Mouse (Mus musculus) layer of hippocampus, postnatal 14 days (tissue): ENCODE results near the gene Gtf2f2. TPM values are rescaled to one million over a fixed set of nuclear protein-coding genes. Genes with fewer than 3 reads are reported as not detected.
"Not testable (repeated sequence)": the region's sequence is repeated elsewhere in the genome, so short reads cannot be mapped to it uniquely, and the experiment has no call there.

Experiments
- DNase-seq, 2 experiments: peaks; one replicate each; pipeline ENCODE4 v3.0.0; 2021 to 2022; ENCODE audit warnings: low spot score in 2 of 2, mixed read lengths in 1 of 2
- total RNA-seq, 2 experiments: library from RNA; stranded (reverse); gene quantifications; 2 replicates each; pipeline ENCODE4 v1.2.3; 2021

Gene Gtf2f2
- total RNA-seq, 2 experiments from 2014 or later, result 21.1 to 22.5 TPM

- DNase-seq, result no peak
Observed at GRCm38 (mm10) chr14:75869769-75870363, 140.8 kb downstream of the Gtf2f2 start.

GRCm38 (mm10) chr14:75868028-75868427 lies 142.6 kb downstream of the Gtf2f2 start:
- not testable (repeated sequence) for DNase-seq

DNA sequence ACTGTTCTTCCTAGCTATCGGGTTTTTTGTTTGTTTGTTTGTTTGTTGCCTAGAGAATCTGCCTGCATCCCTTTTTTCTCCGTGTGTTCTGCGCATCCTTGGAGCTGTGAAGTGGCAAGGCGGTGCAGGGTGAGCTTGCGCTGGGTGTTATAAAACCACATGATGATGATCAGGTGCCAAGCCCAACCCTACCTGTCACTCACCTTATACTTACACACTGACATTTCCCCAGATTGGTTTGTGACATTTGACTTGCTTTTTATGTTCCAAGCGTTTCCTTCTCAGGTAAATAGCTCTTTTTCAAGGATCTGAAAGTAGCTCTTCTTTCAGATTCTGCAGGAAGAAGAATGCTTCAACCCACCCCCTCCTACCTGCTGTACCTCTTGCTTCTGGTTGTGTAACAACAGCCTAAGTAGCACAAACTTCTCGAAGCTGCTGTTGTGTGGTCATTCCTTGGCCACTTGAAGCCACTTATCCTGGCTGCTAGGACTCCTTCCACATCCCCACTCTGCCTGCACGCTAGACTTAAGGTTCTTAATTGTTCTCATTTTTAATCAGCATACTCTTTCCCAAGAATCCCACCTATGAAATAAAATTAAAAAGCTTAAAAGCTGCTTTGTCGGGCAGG lies 143.8 kb downstream of the Gtf2f2 start:
- DNase-seq, result no peak

DNA sequence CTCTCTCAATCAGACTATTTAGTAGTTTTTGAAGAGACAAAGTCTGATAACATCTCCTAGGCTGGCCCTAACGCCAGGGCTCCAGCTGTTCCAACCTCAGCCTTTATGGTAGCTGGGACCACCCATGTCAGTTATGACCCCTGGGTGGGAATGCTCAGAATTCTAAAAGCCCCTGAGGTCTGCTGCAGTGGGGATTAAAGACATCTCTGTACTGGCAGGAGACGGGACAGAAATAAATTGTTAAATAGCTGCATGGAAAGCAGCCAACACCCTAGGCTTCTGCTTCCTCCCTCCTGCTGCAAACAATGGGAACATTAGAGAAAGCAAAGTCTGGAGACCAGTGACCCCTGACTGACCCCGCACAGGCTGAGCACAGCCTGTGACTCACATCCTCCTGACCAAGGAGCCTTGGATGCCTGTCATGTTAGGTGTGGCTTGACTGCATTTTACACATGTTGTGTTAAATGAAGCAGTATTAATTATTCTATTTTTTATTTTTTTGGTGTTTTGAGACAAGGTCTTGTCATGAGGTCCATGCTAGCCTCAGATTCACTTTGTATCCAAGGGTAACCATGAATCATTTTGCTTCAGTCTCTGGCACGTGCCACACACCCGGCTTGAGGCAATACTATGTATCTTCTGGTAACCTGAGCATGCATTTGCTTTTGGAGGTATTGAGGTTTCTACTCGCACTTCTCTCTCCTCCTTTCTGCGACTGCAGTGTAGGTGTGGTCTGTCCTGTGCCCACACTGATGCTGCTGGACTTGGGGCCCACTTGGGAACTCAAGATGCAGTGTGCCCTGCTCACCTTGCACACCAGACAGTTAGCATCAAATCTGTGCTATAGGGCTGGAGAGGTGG lies 146.9 kb downstream of the Gtf2f2 start:
- DNase-seq, result no peak

DNA sequence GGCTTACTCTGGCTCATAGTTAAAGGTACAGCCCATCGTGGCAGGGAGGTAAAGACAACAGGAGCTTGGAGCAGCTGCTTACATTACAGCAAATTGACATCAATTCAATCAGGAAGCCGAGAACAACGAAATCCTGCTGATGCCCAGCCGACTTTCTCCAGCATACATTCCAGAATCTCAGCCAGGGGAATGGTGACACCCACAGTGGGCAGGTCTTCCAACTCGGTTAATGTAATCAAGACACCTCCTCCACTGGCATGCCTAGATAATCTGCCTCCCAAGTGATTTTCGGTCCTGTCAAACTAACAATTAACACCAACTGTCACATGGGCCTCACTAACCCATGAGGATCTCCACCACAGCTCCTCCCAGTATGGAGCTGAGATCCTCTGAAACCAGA lies 148.0 kb downstream of the Gtf2f2 start:
- DNase-seq, result no peak

- DNase-seq, result no peak
Observed at GRCm38 (mm10) chr14:75859619-75860018, 151.0 kb downstream of the Gtf2f2 start.

- no peak for DNase-seq
Observed at GRCm38 (mm10) chr14:75858181-75858580, 152.5 kb downstream of the Gtf2f2 start.

GRCm38 (mm10) chr14:75855263-75855992 lies 155.2 kb downstream of the Gtf2f2 start:
- DNase-seq, result no peak

- no peak for DNase-seq
Observed at GRCm38 (mm10) chr14:75852016-75852415, 158.6 kb downstream of the Gtf2f2 start.

DNA sequence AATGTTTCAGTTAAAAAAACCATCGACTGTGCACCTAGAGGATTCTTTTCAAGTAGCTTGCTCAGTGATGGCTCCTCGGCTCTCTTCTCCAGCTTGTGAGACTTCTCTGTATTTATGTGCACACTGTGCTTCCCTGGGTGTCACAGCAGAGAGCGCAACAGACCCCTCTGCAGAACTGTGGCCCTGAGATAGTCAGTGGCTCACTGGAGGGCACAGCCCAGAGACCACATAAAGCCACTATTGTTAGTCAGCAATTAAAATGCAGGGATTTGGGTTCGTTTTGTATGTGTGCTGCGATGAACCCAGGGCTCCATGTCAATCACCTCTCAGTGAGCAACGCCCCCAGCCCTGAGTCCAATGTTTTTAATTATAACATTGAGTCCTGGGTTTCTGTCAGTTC lies 159.8 kb downstream of the Gtf2f2 start:
- DNase-seq, result no peak

DNA sequence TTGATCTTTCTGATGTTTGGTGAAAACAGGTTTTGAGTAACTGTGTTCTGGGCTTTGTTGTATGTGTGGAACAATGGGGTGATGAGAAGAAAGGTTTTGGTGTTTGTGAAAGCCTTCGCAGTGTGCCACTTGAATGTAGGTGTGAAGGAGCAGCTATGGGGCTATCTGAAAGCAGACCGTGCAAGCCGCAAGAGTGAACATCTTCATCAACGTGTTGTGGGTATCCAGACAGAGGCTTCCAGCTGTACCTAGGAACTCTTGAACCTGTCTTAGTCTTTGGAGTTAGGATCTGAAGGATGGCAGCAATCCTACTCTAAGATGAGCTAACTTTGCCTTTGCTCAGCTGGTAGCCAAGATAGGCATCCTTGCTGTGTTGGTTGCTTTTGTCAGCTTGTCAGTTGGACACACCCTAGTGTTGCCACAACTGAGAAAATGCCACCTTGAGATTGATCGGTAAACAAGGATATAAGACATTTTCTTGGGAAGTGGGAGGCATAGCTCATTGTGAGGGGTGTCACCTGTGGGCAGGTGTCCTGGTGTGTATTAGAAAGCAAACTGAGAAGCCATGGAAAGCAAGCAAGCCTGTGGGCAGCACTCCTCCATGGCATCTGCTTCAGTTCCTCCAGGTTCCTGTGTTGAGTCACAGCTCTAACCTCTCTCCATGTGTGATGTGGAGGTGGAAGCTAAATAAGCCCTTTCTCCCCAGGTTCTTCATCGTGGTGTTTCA lies 160.7 kb downstream of the Gtf2f2 start:
- no peak for DNase-seq

DNA sequence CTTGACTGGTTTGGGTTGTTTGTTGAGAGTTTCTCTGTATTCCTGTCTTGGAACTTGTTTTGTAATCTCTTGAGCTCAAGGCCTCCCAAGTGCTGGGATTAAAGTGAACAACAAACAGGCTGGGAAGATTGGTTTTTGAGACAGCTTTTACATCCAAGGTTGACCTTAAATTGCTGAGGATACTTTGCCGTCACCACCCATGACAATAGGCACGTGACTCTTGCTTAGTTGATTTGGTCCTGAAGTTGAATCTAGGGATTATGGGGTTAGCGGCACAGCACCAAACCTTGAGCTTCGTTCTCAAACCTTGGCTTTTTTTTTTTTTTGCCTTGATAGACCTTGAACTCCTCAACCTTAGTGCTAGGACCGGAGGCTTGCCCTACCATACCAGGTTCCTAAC lies 161.4 kb downstream of the Gtf2f2 start:
- DNase-seq, result no peak

GRCm38 (mm10) chr14:75848482-75848881 lies 162.2 kb downstream of the Gtf2f2 start:
- DNase-seq, result no peak

- no peak for DNase-seq
Observed at GRCm38 (mm10) chr14:75847669-75848068, 163.0 kb downstream of the Gtf2f2 start.

Other genes starting within 250 kb of the Gtf2f2 start
- 10 to 100 TPM; 10.5 to 15.2 TPM for gene Slc25a30, start 223.8 kb downstream of the Gtf2f2 start, total RNA-seq
- 1,000 to 10,000 TPM; 1,171 to 1,217 TPM for gene Tpt1, start 165.8 kb downstream of the Gtf2f2 start, total RNA-seq
- 10 to 100 TPM; 39.6 to 40.3 TPM for gene Kctd4, start 55.9 kb downstream of the Gtf2f2 start, total RNA-seq
- gene Gpalpp1, start 99.9 kb upstream of the Gtf2f2 start, total RNA-seq, result 10 to 100 TPM; 20.9 to 22.4 TPM
- gene Nufip1, start 100.0 kb upstream of the Gtf2f2 start, total RNA-seq, result 1 to 10 TPM; 7.8 to 8.1 TPM